Mouse (Mus musculus) urinary bladder, postnatal 36 days (tissue): ENCODE results near the gene Phxr2.
"Not testable (repeated sequence)": the region's sequence is repeated elsewhere in the genome, so short reads cannot be mapped to it uniquely, and the experiment has no call there.

ENCODE experiments used
- DNase-seq, 2 experiments: peaks; one replicate each; pipeline ENCODE4 v3.0.0; 2022; ENCODE audit warnings: low spot score in 2 of 2, mixed read lengths in 1 of 2

Phxr2 gene

GRCm38 (mm10) chr10:99126225-99126624 is at the start of gene Phxr2:
TSS of gene Phxr2 (minus strand) at chr10:99126325.
- no peak for DNase-seq

- no peak for DNase-seq
Observed at GRCm38 (mm10) chr10:99172906-99173507, 46.9 kb upstream of the Phxr2 start.

DNA sequence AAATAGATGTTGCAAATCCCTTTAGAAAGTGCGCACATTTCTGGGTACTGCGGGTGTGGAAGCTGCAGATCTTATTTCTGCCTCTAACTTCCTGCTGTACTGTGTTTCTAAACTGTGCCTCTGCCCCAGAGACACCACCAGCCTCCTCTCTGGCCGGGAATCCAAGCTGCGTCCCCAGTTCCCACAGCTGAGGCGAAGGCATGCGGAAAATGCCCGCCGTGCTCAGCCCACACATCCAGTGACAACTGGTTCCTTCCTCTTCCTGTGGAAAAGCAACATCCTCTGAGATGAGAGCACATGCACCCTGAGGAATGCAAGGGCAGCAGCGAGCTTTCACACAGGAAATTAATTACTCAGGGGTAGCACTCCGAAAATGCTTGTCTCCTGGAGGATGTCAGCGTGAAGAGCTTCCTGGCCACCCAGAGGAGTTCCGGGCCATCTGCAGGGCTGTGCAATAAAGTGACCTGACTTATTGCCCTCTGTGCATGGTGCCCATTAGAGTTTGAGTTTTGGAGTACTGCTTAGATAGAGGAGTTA is 45.9 kb upstream of the Phxr2 start:
- peak in 1 of 2 experiments; percentile 49 for DNase-seq

- peak in 1 of 2 experiments; percentile 22 for DNase-seq
Observed at GRCm38 (mm10) chr10:99169765-99170129, 43.6 kb upstream of the Phxr2 start.

DNA sequence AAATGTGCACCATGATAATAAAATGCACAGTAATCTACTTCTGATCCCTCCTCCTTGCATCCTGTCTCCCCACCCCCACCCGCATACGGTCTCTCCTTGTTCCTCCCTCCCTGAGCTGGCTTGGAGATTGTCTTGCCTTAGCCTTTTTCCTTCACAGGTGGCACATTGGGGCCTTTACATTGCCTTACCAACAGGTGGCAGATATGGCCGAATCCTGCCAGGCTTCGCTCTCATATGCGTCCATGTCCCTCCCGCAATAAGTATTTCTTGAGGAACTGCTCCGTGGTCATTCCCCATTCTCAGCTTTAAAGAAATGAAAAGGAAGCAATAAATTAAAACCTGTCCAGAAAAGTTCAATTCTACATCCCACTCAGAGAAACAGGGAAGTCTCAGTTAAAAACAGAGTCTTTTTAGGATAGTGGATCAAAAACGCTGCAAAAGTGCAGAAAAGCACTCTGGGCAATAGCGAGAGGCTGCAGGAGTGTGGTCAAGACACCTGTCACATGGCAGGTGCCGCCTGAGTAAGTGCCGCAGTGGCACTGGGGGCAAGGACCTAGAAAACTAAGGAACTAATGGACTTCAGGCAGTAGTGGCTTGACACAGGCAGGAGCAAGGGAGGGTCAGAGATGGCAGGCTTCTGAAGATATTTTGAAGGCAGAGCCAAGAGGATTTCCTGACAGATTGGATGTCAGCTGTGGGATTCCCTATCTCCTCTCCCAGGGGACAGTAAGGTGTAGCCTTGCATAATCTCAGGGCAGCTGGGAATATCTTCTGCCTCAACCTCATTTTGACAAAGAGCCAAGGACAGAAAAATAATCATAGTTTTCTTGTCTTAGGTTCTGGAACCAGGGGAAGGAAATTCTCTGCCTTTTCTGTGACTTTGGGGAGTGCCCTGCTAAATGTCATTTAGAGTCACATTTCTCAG is 43.0 kb upstream of the Phxr2 start:
- peak in 1 of 2 experiments; percentile 32 for DNase-seq

DNA sequence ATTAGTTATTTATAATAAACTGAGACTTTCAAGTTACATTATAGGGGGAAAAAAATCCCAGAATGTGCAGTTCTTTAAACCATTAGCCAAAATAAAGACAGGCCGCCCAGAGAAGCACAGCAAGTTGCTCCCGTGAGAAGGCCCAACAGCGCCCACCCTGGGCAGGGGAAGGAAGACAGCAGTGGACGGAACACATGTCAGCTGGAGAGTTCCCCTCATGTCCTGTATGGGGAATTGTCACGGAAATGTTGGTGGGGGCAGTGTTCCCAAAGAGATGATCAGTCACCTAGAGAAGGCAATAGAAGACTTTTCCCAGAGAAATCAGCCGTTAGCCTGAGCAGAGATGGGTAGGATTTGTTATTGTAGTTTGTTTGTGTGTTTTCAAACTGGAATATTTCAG is 42.3 kb upstream of the Phxr2 start:
- DNase-seq, result no peak

DNA sequence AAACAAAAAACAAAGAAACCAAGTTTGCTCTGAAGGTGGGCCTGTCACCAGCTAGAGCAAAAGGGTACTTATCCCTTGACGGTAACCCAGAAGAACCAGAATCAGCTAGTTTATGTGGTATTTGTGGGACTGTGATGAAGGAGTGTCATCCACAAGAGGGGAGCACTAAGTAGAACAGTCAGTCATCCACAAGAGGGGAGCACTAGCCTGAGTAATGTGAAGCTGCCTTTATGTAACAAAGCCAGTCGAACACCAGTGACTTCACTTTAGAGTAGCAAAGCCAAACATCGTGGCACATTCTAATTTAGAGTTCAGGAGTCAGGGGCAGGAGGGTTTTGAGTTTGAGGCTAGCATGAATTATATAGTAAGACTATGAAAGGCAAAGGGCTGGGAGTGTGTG is 40.3 kb upstream of the Phxr2 start:
- no peak for DNase-seq

DNA sequence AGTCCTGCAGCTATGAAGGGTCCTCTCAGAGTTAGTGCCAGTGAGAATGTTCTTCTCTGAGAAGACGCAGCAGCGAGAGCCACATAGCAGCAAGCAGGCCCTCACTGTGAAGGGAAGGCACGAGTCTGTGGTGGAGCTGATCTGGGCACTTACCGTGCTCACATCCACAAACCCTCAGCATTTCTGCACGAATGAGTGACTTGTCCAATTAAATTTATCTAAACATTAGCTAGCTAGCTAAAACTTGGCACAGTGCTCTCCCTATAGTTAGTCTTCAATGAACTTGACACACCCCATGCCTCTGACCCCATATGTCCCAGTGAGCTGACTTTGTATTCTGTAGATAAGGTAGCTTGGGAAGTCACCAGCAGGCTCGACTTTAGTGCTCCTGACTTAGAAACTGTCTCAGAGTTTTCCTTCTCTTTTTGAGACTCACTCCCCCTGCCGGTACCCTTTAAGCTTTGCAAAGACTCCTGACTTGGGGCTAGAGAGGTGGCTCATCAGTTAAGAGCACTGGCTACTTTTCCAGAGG is 39.7 kb upstream of the Phxr2 start:
- no peak for DNase-seq

DNA sequence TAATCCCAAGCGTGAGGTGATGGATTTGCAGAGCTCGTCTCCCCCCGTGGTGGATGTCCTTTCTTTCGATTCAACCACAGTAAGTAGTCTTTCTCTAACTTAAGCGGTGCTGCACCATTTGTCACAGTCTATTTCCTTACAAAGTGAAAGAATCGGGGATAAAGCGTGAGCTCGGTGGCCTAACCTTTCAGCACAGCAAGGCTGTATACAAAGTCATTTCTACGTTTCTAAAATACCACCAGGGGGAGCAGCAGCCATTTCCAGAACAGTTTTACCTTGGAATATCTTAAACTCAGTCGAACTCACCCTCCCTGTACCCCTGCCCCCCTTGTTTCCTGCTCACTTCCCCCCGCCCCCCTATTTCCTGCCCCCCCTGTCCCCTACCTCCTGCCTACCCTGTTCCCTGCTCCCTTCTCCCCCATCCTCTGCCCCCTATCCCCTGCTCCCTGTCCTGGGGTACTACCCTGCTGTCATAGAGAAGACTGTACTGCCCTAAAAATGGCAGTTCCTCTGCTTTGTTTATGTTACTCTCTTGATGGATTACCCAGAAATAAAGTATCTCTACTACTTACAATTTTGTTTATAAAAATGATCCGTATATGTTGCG is 38.8 kb upstream of the Phxr2 start:
- no peak for DNase-seq

- no peak for DNase-seq
Observed at GRCm38 (mm10) chr10:99163002-99163401, 36.9 kb upstream of the Phxr2 start.

- no peak for DNase-seq
Observed at GRCm38 (mm10) chr10:99161987-99162582, 36.0 kb upstream of the Phxr2 start.

GRCm38 (mm10) chr10:99157697-99158096 is 31.6 kb upstream of the Phxr2 start:
- DNase-seq, result not testable (repeated sequence)

- no peak for DNase-seq
Observed at GRCm38 (mm10) chr10:99156808-99157207, 30.7 kb upstream of the Phxr2 start.

DNA sequence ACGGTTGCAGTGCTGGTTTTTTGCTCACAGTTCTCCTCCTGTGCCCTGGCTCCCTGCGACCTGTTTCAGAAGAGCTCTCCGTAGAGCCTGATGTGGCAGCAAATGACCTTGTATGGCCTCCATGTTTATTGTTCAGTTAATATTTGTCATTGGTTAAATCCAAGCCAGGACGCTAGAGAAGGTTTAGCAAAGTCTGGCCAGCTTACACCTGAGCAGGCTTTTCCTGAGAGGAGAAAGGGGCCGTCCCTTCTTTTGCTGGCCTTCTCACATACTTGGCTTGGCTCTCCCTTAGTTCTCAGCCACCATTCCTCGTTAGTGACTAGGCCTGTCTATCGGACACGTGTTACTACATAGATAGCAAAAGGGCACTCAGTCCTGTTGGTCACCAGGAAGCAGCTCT is 28.5 kb upstream of the Phxr2 start:
- no peak for DNase-seq

DNA sequence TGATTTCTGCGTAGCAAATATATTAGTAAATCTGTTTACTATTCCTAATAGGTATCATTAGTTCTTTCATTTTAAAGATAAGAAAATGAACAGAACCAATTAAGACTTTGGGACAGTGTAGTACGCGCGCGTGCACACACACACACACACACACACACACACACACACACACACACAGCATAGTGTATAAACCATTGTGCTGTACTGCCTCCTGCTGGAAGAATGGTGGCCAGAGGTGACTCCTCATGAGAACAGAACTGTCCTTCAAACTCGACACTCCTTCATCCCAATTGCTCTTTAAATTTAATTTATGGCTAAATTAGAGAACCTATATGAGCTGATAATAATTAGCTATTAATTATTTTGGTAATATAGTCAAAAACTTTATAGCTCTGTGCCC is 25.9 kb upstream of the Phxr2 start:
- DNase-seq, result no peak

- DNase-seq, result no peak
Observed at GRCm38 (mm10) chr10:99151580-99151979, 25.5 kb upstream of the Phxr2 start.

- DNase-seq, result no peak
Observed at GRCm38 (mm10) chr10:99150016-99150415, 23.9 kb upstream of the Phxr2 start.

- DNase-seq, result no peak
Observed at GRCm38 (mm10) chr10:99146596-99146995, 20.5 kb upstream of the Phxr2 start.

- DNase-seq, result no peak
Observed at GRCm38 (mm10) chr10:99145611-99146010, 19.5 kb upstream of the Phxr2 start.

DNA sequence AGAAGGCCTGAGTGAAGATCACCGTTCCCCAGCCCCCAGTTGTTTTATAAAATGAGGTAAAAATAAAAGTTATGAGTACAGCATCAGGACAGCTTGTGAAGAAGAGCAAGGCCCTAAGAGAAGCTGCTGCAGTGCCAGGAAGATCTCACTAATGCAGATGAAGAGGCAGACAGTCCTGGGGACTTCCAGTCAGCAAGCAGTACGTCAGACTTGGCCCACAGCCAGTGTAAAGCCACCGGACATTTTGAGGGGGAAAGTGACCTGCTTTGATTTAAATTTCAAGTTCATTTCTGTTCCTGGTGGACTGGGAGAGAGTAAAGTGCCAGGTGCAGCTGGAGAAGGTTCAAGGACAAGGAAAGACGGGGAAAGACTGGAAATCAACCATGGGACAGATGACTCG is 10.2 kb upstream of the Phxr2 start:
- DNase-seq, result no peak

GRCm38 (mm10) chr10:99133321-99133875 is 7.3 kb upstream of the Phxr2 start:
- no peak for DNase-seq
